Comparison of ENCODE assay signal across 19 mouse cellular contexts in genomic region chr2:102868444-102868843, GRCm38 (mm10). TPM values are rescaled to one million over a fixed set of nuclear protein-coding genes. Genes with fewer than 3 reads are reported as not detected.
DNase-seq lines count a peak whose midpoint lies in the region; ATAC-seq lines count a peak whose summit lies in the region.
"Had no signal": no experiment of that assay in that cellular context is flagged by ENCODE, and none has a peak within 500 bp of the region (broad histone marks: within the 10 kb centered on the region; RNA-seq: fewer than 3 reads in every experiment).

No protein-coding gene starts in this region.

- 78% methylated on average over 2 of the region's 2 CpGs for WGBS in forebrain, embryonic 14.5 days
- 85% methylated on average over 2 of the region's 2 CpGs for whole genome bisulfite sequencing in forebrain, embryonic 12.5 days
- 53% methylated on average over 2 of the region's 2 CpGs for WGBS in liver, embryonic 16.5 days (ENCODE audit: insufficient replicate concordance)

- no peak for ATAC-seq in forebrain, embryonic 14.5 days
- ATAC-seq in forebrain, embryonic 12.5 days (ENCODE audit: low FRiP score), result no peak
- ATAC-seq in liver, embryonic 16.5 days (ENCODE audit: low read depth), result no peak
- ATAC-seq: hindbrain, postnatal 0 days; lung, postnatal 0 days; midbrain, embryonic 16.5 days had no signal

- no peak overlapping the region for H3K9ac ChIP-seq in forebrain, embryonic 14.5 days (ENCODE audit: low read length)
- H3K9ac ChIP-seq in forebrain, embryonic 12.5 days, result no peak overlapping the region
- H3K9ac ChIP-seq in liver, embryonic 16.5 days (ENCODE audit: low read depth, low read length), result no peak overlapping the region
- H3K9ac ChIP-seq: heart, embryonic 15.5 days had no signal

- no peak overlapping the region for H3K4me2 ChIP-seq in forebrain, embryonic 14.5 days (ENCODE audit: low read length)
- H3K4me2 ChIP-seq in forebrain, embryonic 12.5 days, result no peak overlapping the region
- peak overlapping the region; percentile 22; the same call in 1 of the 2 replicates for H3K4me2 ChIP-seq in liver, embryonic 16.5 days (ENCODE audit: low read depth, low read length)

- no peaks in the 10 kb centered on the region for H3K9me3 ChIP-seq in forebrain, embryonic 14.5 days (replicated peaks; ENCODE audit: control insufficient read depth, low read length)
- no peaks in the 10 kb centered on the region for H3K9me3 ChIP-seq in forebrain, embryonic 12.5 days
- H3K9me3 ChIP-seq in liver, embryonic 16.5 days (replicated peaks; ENCODE audit: control insufficient read depth, low read length), result no peaks in the 10 kb centered on the region
- H3K9me3 ChIP-seq: G1E; heart, embryonic 15.5 days; hindbrain, embryonic 10.5 days had no signal

- intact Hi-C loops in heart, postnatal 36 days (cut with DNase I), result no loop called here

- H3K36me3 ChIP-seq in forebrain, embryonic 14.5 days (ENCODE audit: control insufficient read depth, insufficient read depth, low read length), result no peaks in the 10 kb centered on the region
- H3K36me3 ChIP-seq in forebrain, embryonic 12.5 days (replicated peaks), result no peaks in the 10 kb centered on the region
- H3K36me3 ChIP-seq in liver, embryonic 16.5 days (ENCODE audit: control insufficient read depth, insufficient read depth), result no peaks in the 10 kb centered on the region
- H3K36me3 ChIP-seq: heart, embryonic 15.5 days; hindbrain, embryonic 10.5 days had no signal

- no peak overlapping the region for H3K27ac ChIP-seq in forebrain, embryonic 14.5 days (ENCODE audit: low read depth, low read length)
- H3K27ac ChIP-seq in forebrain, embryonic 12.5 days, result no peak overlapping the region
- peak overlapping the region; percentile 14; the same call in 1 of the 2 replicates for H3K27ac ChIP-seq in liver, embryonic 16.5 days (ENCODE audit: low read length)
- H3K27ac ChIP-seq: hindbrain, embryonic 10.5 days; hindbrain, postnatal 0 days had no signal

- peaks cover 5% of the 10 kb centered on the region; the same call in 1 of the 2 replicates for H3K4me1 ChIP-seq in forebrain, embryonic 14.5 days (ENCODE audit: control insufficient read depth, insufficient read depth, low read length)
- H3K4me1 ChIP-seq in forebrain, embryonic 12.5 days, result peaks cover 16% of the 10 kb centered on the region
- H3K4me1 ChIP-seq in liver, embryonic 16.5 days (ENCODE audit: control insufficient read depth, low read depth, low read length), result peaks cover 12% of the 10 kb centered on the region

- no peak overlapping the region for H3K4me3 ChIP-seq in forebrain, embryonic 14.5 days (ENCODE audit: low read depth, low read length)
- no peak overlapping the region for H3K4me3 ChIP-seq in forebrain, embryonic 12.5 days (replicated peaks)
- no peak overlapping the region for H3K4me3 ChIP-seq in liver, embryonic 16.5 days (ENCODE audit: low read depth, low read length)
- H3K4me3 ChIP-seq: heart, embryonic 15.5 days; hindbrain, embryonic 10.5 days had no signal

- H3K27me3 ChIP-seq in forebrain, embryonic 14.5 days (replicated peaks; ENCODE audit: control insufficient read depth, insufficient read depth, low read length), result no peaks in the 10 kb centered on the region
- H3K27me3 ChIP-seq in forebrain, embryonic 12.5 days, result no peaks in the 10 kb centered on the region
- no peaks in the 10 kb centered on the region for H3K27me3 ChIP-seq in liver, embryonic 16.5 days (ENCODE audit: control insufficient read depth, insufficient read depth, low read depth, low read length)
- H3K27me3 ChIP-seq: heart, embryonic 15.5 days had no signal

- DNase-seq in forebrain, embryonic 14.5 days (ENCODE audit: low spot score), result peak; percentile 16
- DNase-seq in thymus, postnatal 0 days (ENCODE audit: low spot score), result peak; percentile 13
- DNase-seq in thymus, postnatal 36 days, result no peak
- peak; percentile 34 for DNase-seq in thymus, postnatal 4 days
- no peak for DNase-seq in adrenal gland, postnatal 14 days
- DNase-seq in heart, postnatal 36 days, result no peak
- DNase-seq: cerebellum, adult 8-10 months; kidney, adult 18-20 months; left cerebral cortex, postnatal 4 days; retina, postnatal 1 day; right cerebral cortex, postnatal 4 days had no signal

RNA-seq across cellular contexts. Expression of gene Cd44, which starts 33.0 kb away (rescaled TPM):
- polyA plus RNA-seq in forebrain, embryonic 14.5 days (2014; fragmentation: Nextera tagmentation; extraction: Ambion mirVana), result 2.1 and 2.2 TPM in 2 replicates
- 1.9 and 2.3 TPM in 2 replicates for polyA plus RNA-seq in forebrain, embryonic 12.5 days (2016; fragmentation: Nextera tagmentation; extraction: Ambion mirVana)
- 10.5 and 11.6 TPM in 2 replicates for polyA plus RNA-seq in thymus, postnatal 0 days (2015; fragmentation: Nextera tagmentation; extraction: Ambion mirVana)
- polyA plus RNA-seq in liver, embryonic 16.5 days (2015; fragmentation: Nextera tagmentation; extraction: Ambion mirVana), result 14.5 and 15.8 TPM in 2 replicates
- 54.6 and 84.8 TPM in 2 replicates for total RNA-seq in adrenal gland, postnatal 14 days (2021)
- 10 to 100 TPM; 10.2 to 11.3 TPM for total RNA-seq in heart, postnatal 36 days (2021)

Comparison
In these comparisons a context has a peak if more than half of its experiments do, and no peak if none do; other contexts are left out.
1. DNase-seq: peak in forebrain, embryonic 14.5 days (single experiment), thymus, postnatal 0 days (single experiment) and thymus, postnatal 4 days (single experiment); none in thymus, postnatal 36 days (0 of 2), adrenal gland, postnatal 14 days (single experiment) and heart, postnatal 36 days (0 of 2).